Mouse (Mus musculus) erythroblast, embryonic 14.5 days (primary cell): ENCODE data around the gene Cnot4. TPM values are rescaled to one million over a fixed set of nuclear protein-coding genes. Genes with fewer than 3 reads are reported as not detected.

ENCODE experiments used
- H3K27me3 ChIP-seq: 2 replicates; pipeline ENCODE4 v1.6.1; 2012; ENCODE audit warnings: inconsistent platforms; ENCODE audit not compliant: control insufficient read depth
- H3K36me3 ChIP-seq: 2 replicates; pipeline ENCODE4 v1.6.1; 2012; ENCODE audit warnings: mild to moderate bottlenecking, inconsistent platforms; ENCODE audit not compliant: control insufficient read depth
- H3K4me1 ChIP-seq: 2 replicates; pipeline ENCODE4 v1.6.1; 2012; ENCODE audit warnings: inconsistent platforms; ENCODE audit not compliant: control insufficient read depth
- H3K4me3 ChIP-seq: replicated peaks from 2 replicates; pipeline ENCODE3; 2012; ENCODE audit warnings: moderate library complexity, mild to moderate bottlenecking, inconsistent platforms
- H3K9me3 ChIP-seq: 2 replicates; pipeline ENCODE4 v1.6.1; 2012; ENCODE audit warnings: low read length, inconsistent platforms, mixed read lengths; ENCODE audit not compliant: control insufficient read depth
- GATA1 ChIP-seq: IDR thresholded peaks from 2 replicates; pipeline ENCODE4 v1.6.1; 2012; ENCODE audit warnings: low read length, inconsistent platforms, mixed read lengths
- TAL1 ChIP-seq: IDR thresholded peaks from 3 replicates; pipeline ENCODE4 v1.6.1; 2012; ENCODE audit warnings: low read length, inconsistent platforms, mixed read lengths
- polyA plus RNA-seq: library from polyadenylated mRNA; stranded (reverse); fragments of >175 nt; gene quantifications from 2 replicates; pipeline ENCODE4 v1.2.3, GENCODE M21; 2012

The Cnot4 gene
- polyA plus RNA-seq, 1 experiment = 0.46 TPM

DNA sequence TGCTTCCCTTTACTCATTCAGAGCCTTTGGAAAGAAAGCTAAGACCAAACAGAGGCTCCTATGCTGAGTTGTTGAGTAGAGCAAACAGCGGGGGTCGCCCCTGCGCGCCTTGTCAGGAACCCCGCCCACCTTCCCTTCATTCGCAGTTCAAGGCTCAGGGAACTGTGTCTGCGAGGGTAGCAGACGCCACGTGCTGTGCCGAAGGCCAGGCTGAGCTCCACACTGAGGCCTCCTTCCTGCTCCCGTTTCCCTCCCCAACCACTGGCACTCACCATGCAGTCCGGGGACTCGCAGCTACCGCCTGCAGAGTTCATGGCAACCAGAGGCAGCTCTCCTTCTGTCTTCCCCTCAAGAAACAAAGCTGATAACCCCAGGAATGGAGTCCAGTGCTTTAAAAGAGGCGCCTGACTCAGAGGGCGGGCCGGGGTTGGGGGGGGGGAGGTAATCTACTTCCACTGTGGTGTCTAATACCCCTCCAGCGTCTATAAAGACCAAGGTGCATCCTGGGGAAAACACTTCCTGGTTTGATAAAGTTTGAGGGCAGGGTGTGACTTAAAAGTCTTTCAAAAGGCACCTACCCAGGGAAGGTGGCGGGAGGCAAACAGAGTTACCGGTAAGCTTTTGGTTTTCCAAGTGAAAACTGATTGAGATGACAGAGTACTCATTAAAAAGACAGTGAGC, 145.3 kb downstream of the Cnot4 start, which contains the start of gene Slc23a4:
Gene Slc23a4, minus strand, starts transcription at position 324 of the 681 bp plus-strand sequence.
- peaks cover 2% of the 10 kb centered on the region; the same call in 1 of the 2 replicates for H3K27me3 ChIP-seq
- H3K4me1 ChIP-seq = peaks cover 3% of the 10 kb centered on the region
- no peaks in the 10 kb centered on the region for H3K36me3 ChIP-seq
- TF ChIP-seq TAL1 (no peak), GATA1 (no peak)
- H3K9me3 ChIP-seq = no peaks in the 10 kb centered on the region
- H3K4me3 ChIP-seq = no peak within 1 kb of the TSS

DNA sequence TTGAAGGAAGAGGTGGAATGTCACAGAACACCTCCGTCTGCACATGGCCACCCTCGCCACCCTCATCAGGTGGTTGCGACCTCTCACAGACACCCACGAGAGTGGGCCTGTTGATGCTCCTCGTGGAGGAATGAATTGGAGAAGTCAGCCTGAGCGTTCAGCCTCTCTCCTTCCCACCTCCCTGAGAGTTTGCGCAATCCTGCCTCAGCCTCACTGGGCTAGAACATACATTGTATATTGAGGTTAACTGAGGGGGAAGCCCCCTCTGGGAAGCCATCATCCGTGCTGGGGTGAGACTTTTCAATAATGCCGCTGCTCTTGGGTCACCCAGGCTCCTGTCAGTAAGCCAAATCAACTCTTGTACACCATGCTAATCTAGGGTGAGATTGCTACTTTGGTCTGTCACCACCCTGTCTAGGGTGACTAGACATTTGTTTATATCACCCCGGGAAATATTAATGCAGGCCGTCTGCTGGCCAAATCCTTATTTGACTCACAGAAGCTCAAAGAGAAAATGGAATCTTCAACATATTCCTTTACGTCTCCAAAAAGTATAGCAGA, 146.4 kb downstream of the Cnot4 start:
- Histone ChIP-seq H3K27me3 (peaks cover 2% of the 10 kb centered on the region; the same call in 1 of the 2 replicates), H3K9me3 (no peaks in the 10 kb centered on the region), H3K4me3 (no peak overlapping the region), H3K4me1 (peaks cover 3% of the 10 kb centered on the region), H3K36me3 (no peaks in the 10 kb centered on the region)
- no peak for TF ChIP-seq TAL1
- TF ChIP-seq GATA1 = no peak

DNA sequence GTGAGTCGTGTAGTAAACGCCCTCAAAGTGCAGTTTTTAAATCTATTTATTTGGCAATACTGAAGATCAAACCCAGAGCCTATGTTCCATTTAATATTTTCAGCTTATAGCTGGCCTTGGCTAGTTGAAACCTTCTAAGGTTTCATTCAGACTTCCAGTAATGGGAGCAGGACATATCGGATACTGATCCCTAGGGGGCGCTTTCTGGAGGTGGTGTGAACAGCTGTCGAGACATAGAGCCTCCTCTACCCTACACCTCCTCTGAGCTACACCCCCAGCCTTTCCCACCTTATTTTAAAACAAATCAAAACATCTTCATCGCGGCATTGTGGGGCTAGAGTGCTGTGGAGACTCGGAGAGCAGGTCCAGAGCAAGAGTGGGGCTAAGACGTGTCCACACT, 152.9 kb downstream of the Cnot4 start:
- Histone ChIP-seq H3K27me3 (no peaks in the 10 kb centered on the region), H3K4me3 (no peak overlapping the region), H3K9me3 (no peaks in the 10 kb centered on the region), H3K4me1 (no peaks in the 10 kb centered on the region), H3K36me3 (no peaks in the 10 kb centered on the region)
- TF ChIP-seq TAL1 (no peak), GATA1 (no peak)

DNA sequence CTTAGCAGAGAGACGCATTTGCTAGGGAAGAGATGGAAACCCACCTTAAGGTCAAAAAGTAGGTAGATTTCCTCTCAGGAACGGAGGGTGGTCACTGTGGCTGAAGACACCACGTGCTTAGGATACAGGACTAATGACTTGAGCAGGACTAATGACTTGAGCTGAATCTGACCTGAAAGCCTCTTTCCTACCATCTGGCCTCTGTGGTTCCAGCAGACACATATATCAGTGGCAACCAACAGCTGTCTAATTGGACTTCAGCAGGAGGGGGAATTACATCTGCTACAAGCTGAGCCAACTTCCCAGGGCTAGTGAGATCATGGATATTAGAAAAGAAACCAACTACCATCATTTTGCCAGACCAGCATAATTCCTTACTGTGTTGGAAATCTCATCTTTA, 154.2 kb downstream of the Cnot4 start:
- Histone ChIP-seq H3K4me1 (no peaks in the 10 kb centered on the region), H3K4me3 (no peak overlapping the region)
- TF ChIP-seq GATA1 (no peak), TAL1 (no peak)

More for the DNA sequence above, 154.2 kb downstream of the Cnot4 start:
- Histone ChIP-seq H3K9me3 (no peaks in the 10 kb centered on the region), H3K27me3 (no peaks in the 10 kb centered on the region), H3K36me3 (no peaks in the 10 kb centered on the region)

Other genes with a start within 250 kb of the Cnot4 start
- 6.8 and 7.5 TPM in 2 replicates for gene Wdr91, start 222.8 kb downstream of the Cnot4 start, polyA plus RNA-seq
- not detected in 2 replicates for gene Stra8, start 213.6 kb downstream of the Cnot4 start, polyA plus RNA-seq
- not detected in 2 replicates for gene Slc23a4, start 145.3 kb downstream of the Cnot4 start, polyA plus RNA-seq
- 0.25 and 0.31 TPM in 2 replicates for gene Nup205, start 43.7 kb upstream of the Cnot4 start, polyA plus RNA-seq
- gene Slc13a4, start 174.4 kb upstream of the Cnot4 start, polyA plus RNA-seq = not detected in 2 replicates
- gene Fam180a, start 192.4 kb upstream of the Cnot4 start, polyA plus RNA-seq = not detected in 2 replicates